Mouse (Mus musculus) thymus, adult 2 months (tissue): Measurements from ENCODE around the gene Gpr158.

Experiments
- CTCF ChIP-seq: fragments of 200-500 bp; IDR thresholded peaks from 2 replicates; pipeline ENCODE4 v1.5.1; 2012; ENCODE audit warnings: mild to moderate bottlenecking, control low read depth, low read length, moderate library complexity, borderline replicate concordance; ENCODE audit not compliant: control insufficient read depth, poor library complexity, insufficient read depth; ENCODE audit errors: extremely low read depth
- POLR2A ChIP-seq: fragments of 200-500 bp; IDR thresholded peaks from 2 replicates; pipeline ENCODE4 v1.6.1; 2012; ENCODE audit warnings: mild to moderate bottlenecking, low read length, control low read depth, moderate library complexity; ENCODE audit not compliant: control insufficient read depth, poor library complexity, insufficient read depth; ENCODE audit errors: extremely low read depth

GRCm38 (mm10) chr2:21497965-21498364 is 130.6 kb downstream of the Gpr158 start:
- TF ChIP-seq CTCF, result no peak
- TF ChIP-seq POLR2A, result no peak
